Mouse (Mus musculus): ENCODE results near the gene Clba1.
A peak's percentile ranks its signal among the peaks of the same experiment; 100 is the strongest.

Clba1 gene

GRCm38 (mm10) chr12:112794998-112795397 is 13.7 kb upstream of the Clba1 start:
- no peak for DNase-seq (ENCODE audit: low spot score in 2 of 2)

- peak; percentile 66 to 73 for DNase-seq (ENCODE audit: low spot score in 2 of 2)
These were observed 13.2 kb upstream of the Clba1 start for GRCm38 (mm10) chr12:112795466-112796104.

GRCm38 (mm10) chr12:112796551-112797510 is 11.9 kb upstream of the Clba1 start:
- no peak for DNase-seq (ENCODE audit: low spot score in 2 of 2)

GRCm38 (mm10) chr12:112797672-112798331 is 10.9 kb upstream of the Clba1 start:
- no peak for DNase-seq (ENCODE audit: low spot score in 2 of 2)

GRCm38 (mm10) chr12:112798332-112798681 is 10.4 kb upstream of the Clba1 start:
- DNase-seq (ENCODE audit: low spot score in 2 of 2), result no peak

GRCm38 (mm10) chr12:112798716-112799115 is 10.0 kb upstream of the Clba1 start:
- DNase-seq (ENCODE audit: low spot score in 2 of 2), result no peak

- no peak for DNase-seq (ENCODE audit: low spot score in 2 of 2)
These were observed 9.3 kb upstream of the Clba1 start for GRCm38 (mm10) chr12:112799237-112799970.

- peak; percentile 56 to 81 for DNase-seq (ENCODE audit: low spot score in 2 of 2)
These were observed 8.3 kb upstream of the Clba1 start for GRCm38 (mm10) chr12:112800476-112800875.

- no peak for DNase-seq (ENCODE audit: low spot score in 2 of 2)
These were observed 6.6 kb upstream of the Clba1 start, which contains the start of gene Ahnak2 for GRCm38 (mm10) chr12:112801864-112802846. Gene Ahnak2, minus strand, starts transcription at chr12:112802657.

GRCm38 (mm10) chr12:112802917-112803316 is 5.8 kb upstream of the Clba1 start:
- no peak for DNase-seq (ENCODE audit: low spot score in 2 of 2)

- DNase-seq (ENCODE audit: low spot score in 2 of 2), result no peak
These were observed 4.7 kb upstream of the Clba1 start for GRCm38 (mm10) chr12:112804046-112804445.

GRCm38 (mm10) chr12:112806044-112806443 is 2.7 kb upstream of the Clba1 start:
- no peak for DNase-seq (ENCODE audit: low spot score in 2 of 2)

GRCm38 (mm10) chr12:112807796-112808195 is 941 bp upstream of the Clba1 start:
- DNase-seq (ENCODE audit: low spot score in 2 of 2), result no peak

- no peak for DNase-seq (ENCODE audit: low spot score in 2 of 2)
These were observed 538 bp upstream of the Clba1 start for GRCm38 (mm10) chr12:112808212-112808586.

- DNase-seq (ENCODE audit: low spot score in 2 of 2), result no peak
These were observed 904 bp downstream of the Clba1 start for GRCm38 (mm10) chr12:112809641-112810040.

GRCm38 (mm10) chr12:112810092-112810885 is 1.6 kb downstream of the Clba1 start:
- DNase-seq (ENCODE audit: low spot score in 2 of 2), result no peak

- DNase-seq (ENCODE audit: low spot score in 2 of 2), result no peak
These were observed 4.6 kb downstream of the Clba1 start for GRCm38 (mm10) chr12:112813370-112813769.

- no peak for DNase-seq (ENCODE audit: low spot score in 2 of 2)
These were observed 6.1 kb downstream of the Clba1 start for GRCm38 (mm10) chr12:112814682-112815470.

GRCm38 (mm10) chr12:112816294-112816693 is 7.6 kb downstream of the Clba1 start:
- no peak for DNase-seq (ENCODE audit: low spot score in 2 of 2)

Data from urinary bladder, postnatal 4 days (tissue).